Mouse (Mus musculus) midbrain, embryonic 10.5 days (tissue): ENCODE measurements around the gene Exoc5. TPM values are rescaled to one million over a fixed set of nuclear protein-coding genes. Genes with fewer than 3 reads are reported as not detected.
"Not testable (repeated sequence)": the region's sequence is repeated elsewhere in the genome, so short reads cannot be mapped to it uniquely, and the experiment has no call there.

ENCODE experiments used
- DNase-seq: peaks from one replicate; pipeline ENCODE4 v3.0.0-alpha.2; 2017; ENCODE audit warnings: low spot score
- H3K27ac ChIP-seq: fragments of 300-500 bp; sonication (generic); replicated peaks from 2 replicates; pipeline ENCODE4 v1.5.1; 2016; ENCODE audit warnings: mild to moderate bottlenecking
- H3K27me3 ChIP-seq: fragments of 300-500 bp; sonication (generic); 2 replicates; pipeline ENCODE4 v1.6.1; 2016; ENCODE audit warnings: low read depth, mild to moderate bottlenecking; ENCODE audit not compliant: poor library complexity, severe bottlenecking
- H3K36me3 ChIP-seq: fragments of 300-500 bp; sonication (generic); 2 replicates; pipeline ENCODE4 v1.6.1; 2016; ENCODE audit warnings: mild to moderate bottlenecking, moderate library complexity
- H3K4me1 ChIP-seq: fragments of 300-500 bp; sonication (generic); 2 replicates; pipeline ENCODE4 v1.6.1; 2016
- H3K4me3 ChIP-seq: fragments of 300-500 bp; sonication (generic); 2 replicates; pipeline ENCODE4 v1.5.1; 2016; ENCODE audit warnings: mild to moderate bottlenecking, moderate library complexity
- H3K9me3 ChIP-seq: fragments of 300-500 bp; sonication (generic); replicated peaks from 2 replicates; pipeline ENCODE4 v1.6.1; 2016; ENCODE audit warnings: mild to moderate bottlenecking
- WGBS: fragments of 180-500 bp; shearing (Covaris S2); methylation state at CpG from one replicate; pipeline ENCODE4 v1.1.7; 2016; 5-methylcytosine and 5-hydroxymethylcytosine counted together
- polyA plus RNA-seq: library from polyadenylated mRNA; unstranded; fragments of >200 nt; fragmentation: Nextera tagmentation; extraction: Ambion mirVana; gene quantifications from 2 replicates; pipeline ENCODE4 v1.2.1, GENCODE M21; 2016

Exoc5 gene
- 78.4 and 87.4 TPM in 2 replicates for polyA plus RNA-seq

DNA sequence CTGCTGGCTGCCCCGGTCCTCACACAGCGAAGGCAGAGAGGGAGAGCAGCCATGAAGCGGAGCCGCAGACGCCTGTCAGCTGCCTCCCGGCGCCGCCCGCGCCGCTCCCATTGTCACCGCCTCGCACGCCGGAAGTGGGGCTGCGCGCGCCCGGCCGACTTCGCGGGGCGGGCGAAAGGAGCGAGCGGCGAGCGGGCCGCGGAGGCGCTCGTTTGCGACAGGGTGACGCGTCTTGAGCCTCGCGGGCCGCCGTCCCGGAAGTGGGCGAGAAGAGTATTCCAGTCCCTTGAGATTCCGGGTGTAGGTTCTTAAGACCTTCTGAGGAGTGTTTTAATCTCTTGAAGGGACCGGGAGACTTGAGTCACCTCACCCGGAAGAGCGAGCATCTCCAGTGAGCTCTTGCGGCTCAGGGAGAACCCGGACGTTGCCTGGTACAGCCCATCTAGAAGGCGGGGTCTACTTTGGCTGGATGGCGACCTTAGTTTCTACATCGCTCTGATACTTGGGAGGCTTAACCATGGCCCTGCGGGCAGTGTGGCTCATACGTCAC is at the start of gene Exoc5:
TSS of gene Exoc5 (minus strand) at position 380 of the 550 bp plus-strand sequence.
- WGBS: under 1% methylated on average over 53 of the region's 53 CpGs
- Histone ChIP-seq H3K4me1 (peaks cover 38% of the 10 kb centered on the region), H3K4me3 (peak within 1 kb of the TSS; percentile 98), H3K27ac (peak within 1 kb of the TSS; percentile 99), H3K36me3 (peaks cover 8% of the 10 kb centered on the region), H3K9me3 (no peaks in the 10 kb centered on the region), H3K27me3 (no peaks in the 10 kb centered on the region)
- peak; percentile 96 for DNase-seq

DNA sequence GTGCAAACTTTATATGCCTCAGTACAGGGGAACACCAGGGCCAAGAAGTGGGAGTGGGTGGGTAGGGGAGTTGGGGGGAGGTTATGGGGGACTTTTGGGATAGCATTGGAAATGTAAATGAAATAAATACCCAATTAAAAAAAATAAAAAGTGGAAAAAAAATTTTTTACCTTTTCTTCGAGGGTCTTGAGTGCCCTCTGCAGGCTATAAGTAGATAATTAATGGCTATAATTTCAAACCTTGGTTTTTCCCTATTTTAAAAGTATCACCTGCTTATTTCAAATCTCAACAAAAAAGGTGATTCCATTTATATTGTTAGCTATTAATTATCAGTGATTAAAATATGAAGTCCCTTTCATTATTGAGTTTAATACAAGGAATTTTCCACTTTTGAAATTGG is 25.3 kb upstream of the Exoc5 start:
- not testable (repeated sequence) for DNase-seq, H3K9me3 ChIP-seq, H3K4me3 ChIP-seq, H3K27ac ChIP-seq, H3K36me3 ChIP-seq
- 62% methylated on average over 1 of the region's 1 CpGs for WGBS
- H3K4me1 ChIP-seq: peaks cover 89% of the 10 kb centered on the region
- H3K27me3 ChIP-seq: peaks cover 14% of the 10 kb centered on the region

DNA sequence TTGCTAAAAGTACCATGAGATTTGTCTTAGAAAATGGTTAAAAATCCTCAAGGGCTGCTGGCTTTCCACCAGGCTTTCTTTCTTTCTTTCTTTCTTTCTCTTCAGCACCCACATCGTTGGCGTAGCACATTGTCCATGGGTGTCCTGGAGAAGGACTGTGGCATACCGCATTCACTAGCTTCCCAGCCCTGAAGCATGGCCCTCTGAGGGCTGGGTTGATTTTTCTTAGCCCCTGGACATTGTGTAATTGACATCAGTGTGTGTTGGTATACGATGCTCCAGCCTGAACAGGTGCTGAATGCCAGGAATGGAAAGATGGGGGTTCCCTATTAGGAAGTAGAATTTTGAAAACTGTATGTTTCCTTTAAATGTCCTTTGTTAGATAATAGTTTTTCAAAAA is 24.8 kb upstream of the Exoc5 start:
- no peak overlapping the region for H3K4me3 ChIP-seq
- WGBS: 48% methylated on average over 4 of the region's 4 CpGs
- peaks cover 89% of the 10 kb centered on the region for H3K4me1 ChIP-seq
- H3K9me3 ChIP-seq: no peaks in the 10 kb centered on the region
- peak overlapping the region; percentile 72 for H3K27ac ChIP-seq
- H3K36me3 ChIP-seq: peaks cover 8% of the 10 kb centered on the region
- peaks cover 14% of the 10 kb centered on the region for H3K27me3 ChIP-seq
- DNase-seq: no peak

DNA sequence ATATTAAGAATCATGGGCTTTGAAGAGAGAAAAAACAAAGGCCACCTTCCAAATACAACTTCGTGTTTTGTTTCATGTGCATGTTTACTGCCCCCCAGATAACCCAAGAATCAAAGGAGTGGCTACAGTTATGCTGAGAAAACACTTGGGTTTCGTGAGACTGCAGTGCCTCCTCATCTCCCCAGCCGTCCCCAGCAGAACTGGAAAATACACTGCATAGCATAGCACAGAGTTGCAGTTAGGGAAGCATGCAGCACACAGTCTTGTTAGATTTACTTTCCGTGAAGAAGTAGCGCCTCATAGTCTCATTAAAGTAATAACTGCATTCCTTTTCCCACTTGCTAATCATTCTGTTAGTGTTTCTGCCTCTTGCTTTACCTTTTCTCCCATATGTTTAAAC is 23.6 kb upstream of the Exoc5 start:
- no peaks in the 10 kb centered on the region for H3K9me3 ChIP-seq
- peaks cover 14% of the 10 kb centered on the region for H3K27me3 ChIP-seq
- H3K27ac ChIP-seq: peak overlapping the region; percentile 85
- H3K36me3 ChIP-seq: peaks cover 12% of the 10 kb centered on the region
- 28% methylated on average over 5 of the region's 5 CpGs for WGBS
- peak overlapping the region; percentile 17; the same call in 1 of the 2 replicates for H3K4me3 ChIP-seq
- peaks cover 78% of the 10 kb centered on the region for H3K4me1 ChIP-seq
- DNase-seq: peak; percentile 45

DNA sequence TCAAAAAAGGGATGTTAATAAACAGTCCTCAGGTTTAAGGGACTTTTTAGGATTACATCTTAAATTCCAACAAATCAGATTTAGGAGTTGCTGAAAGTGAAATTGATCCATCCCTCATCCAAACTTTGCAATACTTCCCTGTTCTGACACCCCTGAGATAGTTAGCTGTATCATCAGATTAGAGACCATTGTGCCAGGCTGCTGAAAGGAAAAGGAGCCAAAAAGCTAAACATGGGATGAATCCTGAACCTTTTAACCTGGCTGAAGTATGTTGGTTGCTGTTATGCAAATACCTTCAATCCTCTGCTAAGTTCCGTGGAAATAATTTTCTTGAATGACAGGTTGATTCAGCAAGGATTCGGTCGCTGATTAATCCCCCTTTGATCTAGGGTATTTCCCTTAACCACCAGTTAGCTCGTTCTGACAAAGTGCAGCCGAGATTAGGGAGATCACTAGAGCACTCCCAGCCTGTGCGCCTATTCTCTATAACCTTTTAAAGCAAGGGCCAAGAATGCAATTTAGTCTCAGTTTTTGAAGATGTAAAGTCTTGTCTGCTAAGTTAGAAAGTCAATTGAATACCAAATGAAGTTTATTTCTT is 23.1 kb upstream of the Exoc5 start:
- WGBS: 10% methylated on average over 6 of the region's 6 CpGs
- Histone ChIP-seq H3K27me3 (peaks cover 14% of the 10 kb centered on the region), H3K36me3 (peaks cover 15% of the 10 kb centered on the region), H3K27ac (peak overlapping the region; percentile 85), H3K9me3 (no peaks in the 10 kb centered on the region), H3K4me1 (peaks cover 72% of the 10 kb centered on the region), H3K4me3 (peak overlapping the region; percentile 17; the same call in 1 of the 2 replicates)
- peak; percentile 60 for DNase-seq

DNA sequence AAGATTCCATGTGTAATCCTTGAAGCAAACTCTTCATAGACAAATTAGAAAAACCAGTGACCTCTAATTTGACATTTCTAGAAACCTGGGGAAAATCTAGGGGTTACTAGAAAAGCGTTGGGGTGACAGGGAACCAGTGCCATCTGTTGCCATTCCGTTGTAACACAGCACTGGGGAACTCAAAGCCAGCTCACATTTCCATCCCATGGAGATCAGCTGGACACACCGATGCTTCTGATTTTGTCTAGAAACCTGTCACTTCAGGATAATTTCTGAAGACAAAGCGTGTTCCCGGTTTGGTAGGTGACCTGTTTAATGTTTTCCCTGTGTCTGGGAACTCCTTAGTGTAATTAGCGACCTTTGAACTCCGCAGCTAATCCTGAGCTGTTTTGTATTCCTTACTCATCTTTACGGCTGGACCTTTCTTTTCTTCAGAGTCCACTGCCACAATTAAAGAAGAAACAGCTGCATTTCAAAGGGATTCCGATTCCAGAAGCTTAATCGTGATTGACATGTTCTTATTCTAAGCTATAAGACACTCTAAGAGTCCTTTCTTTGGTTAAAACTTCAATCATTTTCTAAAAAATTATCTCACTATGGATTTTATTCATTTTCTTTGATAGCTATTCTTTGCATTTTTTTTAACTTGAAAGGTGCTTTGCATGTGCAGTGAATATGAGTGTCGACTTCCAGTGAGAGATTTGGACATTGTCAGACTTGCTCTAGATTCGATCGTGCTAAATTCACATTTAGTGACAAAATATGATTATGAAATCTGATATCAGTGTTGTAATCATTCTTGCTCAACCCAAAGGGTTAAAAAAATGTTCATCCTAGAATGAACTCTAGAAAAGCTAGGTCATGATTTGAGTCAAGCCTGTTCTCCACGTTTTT is 21.9 kb upstream of the Exoc5 start:
- H3K27ac ChIP-seq: peak overlapping the region; percentile 85
- H3K27me3 ChIP-seq: peaks cover 10% of the 10 kb centered on the region
- peak; percentile 71 for DNase-seq
- 21% methylated on average over 14 of the region's 14 CpGs for WGBS
- H3K9me3 ChIP-seq: no peaks in the 10 kb centered on the region
- H3K4me3 ChIP-seq: no peak overlapping the region
- peaks cover 67% of the 10 kb centered on the region for H3K4me1 ChIP-seq
- H3K36me3 ChIP-seq: peaks cover 26% of the 10 kb centered on the region

DNA sequence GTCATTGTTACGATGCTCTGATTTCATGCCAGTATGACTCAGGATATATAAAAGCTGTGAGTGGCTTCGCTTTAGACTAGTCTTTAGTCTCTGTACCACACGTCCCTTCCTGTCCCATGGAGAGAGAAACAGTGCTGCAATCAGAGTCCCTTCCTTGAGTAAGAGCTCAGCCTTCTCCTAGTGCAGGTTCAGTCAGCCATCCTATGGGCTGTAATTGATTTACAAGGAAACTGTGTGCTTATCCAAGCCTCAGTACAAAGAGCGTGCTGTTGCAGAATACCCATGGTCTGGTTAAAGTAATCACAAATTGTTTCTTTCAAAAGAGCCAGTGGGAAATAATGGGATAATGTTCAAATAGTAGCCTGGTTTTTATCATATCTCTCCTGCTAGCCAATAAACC is 20.1 kb upstream of the Exoc5 start:
- Histone ChIP-seq H3K4me3 (no peak overlapping the region), H3K9me3 (no peaks in the 10 kb centered on the region), H3K27me3 (no peaks in the 10 kb centered on the region; the same call in 1 of the 2 replicates), H3K27ac (peak overlapping the region; percentile 65), H3K36me3 (peaks cover 36% of the 10 kb centered on the region), H3K4me1 (peaks cover 52% of the 10 kb centered on the region)
- 83% methylated on average over 4 of the region's 4 CpGs for WGBS
- DNase-seq: no peak

DNA sequence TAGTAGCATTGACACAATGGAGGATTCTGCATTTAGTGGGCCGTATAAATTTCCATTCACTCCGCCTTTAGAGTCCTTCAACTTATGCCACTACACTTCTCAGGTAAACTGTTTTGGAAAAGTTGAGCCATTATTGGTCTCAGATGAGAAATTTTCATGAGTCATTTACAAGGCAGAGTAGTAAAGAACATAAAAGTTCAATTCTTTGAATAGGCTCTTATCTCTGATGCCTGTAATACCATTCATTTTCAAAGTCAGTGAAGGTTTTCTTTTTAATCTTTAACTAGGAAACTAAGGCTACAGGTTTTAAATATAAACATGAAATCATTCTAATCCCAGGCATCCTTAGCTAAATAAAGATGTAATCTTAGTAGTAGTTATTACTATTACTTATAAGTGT is 12.4 kb upstream of the Exoc5 start:
- Histone ChIP-seq H3K9me3 (no peaks in the 10 kb centered on the region), H3K36me3 (peaks cover 70% of the 10 kb centered on the region), H3K27ac (no peak overlapping the region), H3K27me3 (no peaks in the 10 kb centered on the region), H3K4me3 (no peak overlapping the region), H3K4me1 (no peaks in the 10 kb centered on the region)
- WGBS: 95% methylated on average over 2 of the region's 2 CpGs
- no peak for DNase-seq

DNA sequence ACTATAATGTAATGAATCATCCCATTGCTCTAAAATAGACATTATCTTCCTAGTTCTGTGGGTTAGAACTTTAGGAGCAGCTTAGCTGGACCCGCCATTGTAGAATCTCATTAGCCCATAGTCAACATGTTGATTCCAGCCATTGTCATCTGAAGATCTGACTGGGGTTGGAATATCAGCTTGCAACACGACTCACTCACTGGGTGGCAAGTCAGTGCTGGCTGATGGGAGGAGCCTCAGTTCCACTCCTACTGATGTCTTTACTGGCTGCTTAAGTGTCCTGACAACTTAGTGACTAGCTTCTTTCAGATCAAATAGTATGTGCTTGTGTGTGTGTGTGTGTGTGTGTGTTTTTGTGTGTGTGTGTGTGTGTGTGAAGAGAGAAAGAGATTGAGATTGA is 7.9 kb upstream of the Exoc5 start:
- no peaks in the 10 kb centered on the region for H3K9me3 ChIP-seq
- no peaks in the 10 kb centered on the region for H3K27me3 ChIP-seq
- H3K27ac ChIP-seq: no peak overlapping the region
- H3K36me3 ChIP-seq: peaks cover 49% of the 10 kb centered on the region
- no peak for DNase-seq
- WGBS: 62% methylated on average over 2 of the region's 2 CpGs
- no peak overlapping the region for H3K4me3 ChIP-seq
- H3K4me1 ChIP-seq: 0 out of 2 replicates have a peak, but pooled peaks cover 2% of the 10 kb centered on the region

DNA sequence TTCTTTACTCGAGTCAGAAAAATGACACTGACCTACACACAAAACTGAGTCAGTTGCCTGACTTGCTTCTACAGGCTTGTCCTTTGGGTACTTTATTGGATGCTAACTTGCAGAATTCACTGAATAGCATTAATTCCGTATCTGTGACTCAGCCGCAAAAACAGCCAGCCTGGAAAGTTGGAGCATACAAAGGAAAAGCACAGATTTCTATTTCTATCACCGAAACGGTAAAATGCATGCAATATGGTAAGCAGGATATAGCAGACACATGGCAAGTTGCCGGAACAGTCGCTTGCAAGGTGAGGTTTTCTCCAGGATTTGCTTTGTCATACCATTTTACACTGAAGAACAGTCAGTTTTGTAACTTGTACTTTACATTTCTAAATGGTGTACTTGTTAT is 7.4 kb upstream of the Exoc5 start:
- WGBS: 93% methylated on average over 7 of the region's 7 CpGs
- H3K27me3 ChIP-seq: no peaks in the 10 kb centered on the region
- H3K9me3 ChIP-seq: no peaks in the 10 kb centered on the region
- no peak overlapping the region for H3K4me3 ChIP-seq
- H3K4me1 ChIP-seq: 0 out of 2 replicates have a peak, but pooled peaks cover 4% of the 10 kb centered on the region
- peaks cover 45% of the 10 kb centered on the region for H3K36me3 ChIP-seq
- H3K27ac ChIP-seq: no peak overlapping the region
- DNase-seq: no peak

DNA sequence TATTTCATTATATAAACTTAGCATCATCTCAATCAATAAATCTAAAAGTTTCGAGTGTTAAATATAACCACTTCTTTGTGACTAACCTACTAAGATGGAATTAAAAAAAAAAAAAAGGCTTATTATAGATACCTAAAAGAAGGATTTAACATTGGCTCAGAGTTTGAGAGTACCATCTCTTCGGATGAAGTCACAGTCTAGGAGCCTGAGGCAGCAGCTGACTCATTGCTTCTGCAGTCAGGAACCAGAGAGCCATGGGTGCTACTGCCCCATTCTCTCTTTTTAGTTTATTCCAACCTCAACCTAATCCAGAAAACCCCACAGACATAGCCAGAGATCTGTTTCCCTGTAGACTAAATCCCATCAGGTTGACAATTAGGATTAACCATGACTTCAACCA is 6.4 kb upstream of the Exoc5 start:
- DNase-seq: no peak
- Histone ChIP-seq H3K4me1 (peaks cover 10% of the 10 kb centered on the region), H3K4me3 (no peak overlapping the region), H3K27ac (no peak overlapping the region), H3K36me3 (peaks cover 37% of the 10 kb centered on the region), H3K27me3 (no peaks in the 10 kb centered on the region), H3K9me3 (no peaks in the 10 kb centered on the region)
- 94% methylated on average over 2 of the region's 2 CpGs for WGBS

DNA sequence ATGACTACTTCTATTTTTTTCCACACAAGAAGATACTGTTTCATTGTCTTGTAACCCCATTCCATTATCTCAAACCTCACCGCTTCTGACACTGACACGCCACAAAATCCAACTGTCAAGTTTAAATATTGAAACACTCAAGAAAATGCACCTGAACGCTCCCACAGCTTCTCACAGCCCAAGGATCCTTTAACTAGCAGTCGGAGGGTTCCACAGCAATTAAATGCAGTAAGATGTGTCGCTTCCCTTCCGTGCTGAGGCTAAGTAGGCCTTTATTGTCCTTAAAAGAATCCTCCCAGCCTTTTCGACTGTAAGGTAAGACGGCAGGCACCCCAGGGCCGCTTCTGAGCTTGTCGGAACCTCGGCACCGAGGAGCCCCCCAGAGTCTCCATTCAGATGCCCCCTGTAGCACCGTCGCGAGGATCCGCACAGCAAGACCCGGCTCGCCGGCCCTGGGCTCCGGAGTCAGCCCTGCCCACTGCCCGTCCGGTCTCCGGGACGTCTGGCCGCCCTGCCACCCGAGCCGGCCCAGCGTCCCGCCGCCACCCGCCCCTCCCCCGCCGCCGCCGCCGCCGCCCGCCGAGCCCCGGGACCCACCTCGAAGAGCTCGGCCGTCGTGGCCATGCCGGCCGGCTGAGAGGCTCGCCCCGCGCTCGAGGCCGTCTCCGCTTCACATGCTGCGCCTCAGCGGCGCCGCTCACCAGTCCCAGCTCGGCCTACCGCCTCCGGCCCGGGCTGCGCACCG is 752 bp downstream of the Exoc5 start, which contains the start of gene Ap5m1:
TSS of gene Ap5m1 (plus strand) at position 569 of the 745 bp plus-strand sequence.
- Histone ChIP-seq H3K4me3 (peak within 1 kb of the TSS; percentile 98), H3K4me1 (peaks cover 38% of the 10 kb centered on the region), H3K36me3 (peaks cover 10% of the 10 kb centered on the region), H3K27ac (peak within 1 kb of the TSS; percentile 99), H3K9me3 (no peaks in the 10 kb centered on the region), H3K27me3 (no peaks in the 10 kb centered on the region)
- under 1% methylated on average over 62 of the region's 62 CpGs for WGBS
- DNase-seq: no peak
